ENCODE assay signal across 12 mouse cellular contexts in the genomic region with DNA sequence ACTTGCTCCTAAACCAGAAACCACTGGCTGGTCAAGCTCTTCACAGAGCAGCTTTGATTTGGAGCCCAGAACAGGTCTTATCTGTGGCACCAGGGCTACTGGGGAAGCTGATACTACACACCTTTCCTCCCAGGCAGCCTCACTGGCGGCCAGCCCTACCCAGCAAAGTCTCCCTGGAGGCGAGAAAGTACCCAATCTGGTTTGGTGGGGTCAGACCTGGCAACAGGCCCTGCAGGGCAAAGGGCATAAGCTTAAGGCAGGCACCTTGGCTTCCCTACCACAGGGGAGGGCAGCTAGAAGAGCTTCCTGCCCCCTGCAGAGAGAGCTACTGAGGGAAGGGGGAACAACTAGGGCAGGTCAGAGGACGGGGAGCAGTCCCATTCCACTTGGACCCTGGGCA. TPM values are rescaled to one million over a fixed set of nuclear protein-coding genes. Genes with fewer than 3 reads are reported as not detected.
DNase-seq lines count a peak whose midpoint lies in the region; ATAC-seq and TF ChIP-seq lines count a peak whose summit lies in the region.
"Had no signal": no experiment of that assay in that cellular context is flagged by ENCODE, and none has a peak within 500 bp of the region (broad histone marks: within the 10 kb centered on the region; RNA-seq: fewer than 3 reads in every experiment).

No protein-coding gene starts in this region.

- WGBS in heart, adult 2 months = 5% methylated on average over 3 of the region's 3 CpGs
- WGBS in intestine, embryonic 16.5 days = 15% methylated on average over 3 of the region's 3 CpGs
- WGBS in limb, embryonic 10.5 days = 23% methylated on average over 3 of the region's 3 CpGs

- peak overlapping the region; percentile 9; the same call in 1 of the 2 replicates for H3K4me2 ChIP-seq in intestine, embryonic 16.5 days (ENCODE audit: low read depth, low read length)
- no peak overlapping the region for H3K4me2 ChIP-seq in myocyte (ENCODE audit: low read depth)
- H3K4me2 ChIP-seq: midbrain, embryonic 11.5 days had no signal

- no peak for TF ChIP-seq POLR2A in heart, adult 2 months (IDR thresholded peaks at IDR 0.05; ENCODE audit: insufficient read depth, low read depth, low read length)
- no peak for TF ChIP-seq POLR2A in myocyte (IDR thresholded peaks at IDR 0.05; ENCODE audit: insufficient read length, low read depth)

- peaks cover 4% of the 10 kb centered on the region for H3K4me1 ChIP-seq in heart, adult 2 months (ENCODE audit: control insufficient read depth, insufficient read depth, low read length)
- peaks cover 17% of the 10 kb centered on the region for H3K4me1 ChIP-seq in intestine, embryonic 16.5 days (ENCODE audit: control insufficient read depth, insufficient read depth, low read length)
- peaks cover 8% of the 10 kb centered on the region for H3K4me1 ChIP-seq in limb, embryonic 10.5 days

- H3K9me3 ChIP-seq in intestine, embryonic 16.5 days (ENCODE audit: control insufficient read depth, low read length) = no peaks in the 10 kb centered on the region
- H3K9me3 ChIP-seq in limb, embryonic 10.5 days (replicated peaks) = no peaks in the 10 kb centered on the region
- H3K9me3 ChIP-seq: hindbrain, embryonic 10.5 days had no signal

- intact Hi-C loops in heart, adult 2 months (cut with DNase I) = no loop called here

- H3ac ChIP-seq in myocyte (ENCODE audit: control insufficient read depth, insufficient read length) = no peak overlapping the region

- no peak for DNase-seq in heart, adult 2 months
- DNase-seq in heart, postnatal 4 days = no peak
- DNase-seq in limb, embryonic 10.5 days (ENCODE audit: low spot score) = no peak
- DNase-seq in layer of hippocampus, postnatal 10 days (ENCODE audit: low spot score in 2 of 2) = no peak
- no peak for DNase-seq in gastrocnemius, adult 8-10 months (ENCODE audit: low spot score in 2 of 2)
- DNase-seq in layer of hippocampus, adult 2 months (ENCODE audit: low spot score in 2 of 2) = no peak
- DNase-seq: B cell, adult 2 months had no signal

- no peaks in the 10 kb centered on the region for H3K27me3 ChIP-seq in heart, adult 2 months (ENCODE audit: control insufficient read depth, insufficient read depth, low read length)
- no peaks in the 10 kb centered on the region for H3K27me3 ChIP-seq in intestine, embryonic 16.5 days (replicated peaks; ENCODE audit: control insufficient read depth, insufficient read depth, low read length)
- no peaks in the 10 kb centered on the region for H3K27me3 ChIP-seq in limb, embryonic 10.5 days (ENCODE audit: low read depth, poor library complexity, severe bottlenecking)
- no peaks in the 10 kb centered on the region for H3K27me3 ChIP-seq in myocyte (ENCODE audit: control insufficient read depth, insufficient read depth, insufficient read length)

- H3K79me2 ChIP-seq in heart, adult 2 months (replicated peaks; ENCODE audit: control insufficient read depth, insufficient read depth, low read length) = no peaks in the 10 kb centered on the region
- no peaks in the 10 kb centered on the region for H3K79me2 ChIP-seq in myocyte (ENCODE audit: control insufficient read depth, insufficient read depth)

- no peak for TF ChIP-seq EP300 in heart, adult 2 months (IDR thresholded peaks at IDR 0.05; ENCODE audit: insufficient read depth, low read depth, low read length)

- H3K36me3 ChIP-seq in heart, adult 2 months (ENCODE audit: control insufficient read depth, insufficient read depth, low read length) = no peaks in the 10 kb centered on the region
- H3K36me3 ChIP-seq in intestine, embryonic 16.5 days (ENCODE audit: control insufficient read depth, insufficient read depth, low read length) = peaks cover 10% of the 10 kb centered on the region
- peaks cover 46% of the 10 kb centered on the region for H3K36me3 ChIP-seq in limb, embryonic 10.5 days
- peaks cover 7% of the 10 kb centered on the region for H3K36me3 ChIP-seq in myocyte (ENCODE audit: control insufficient read depth, insufficient read depth)

- ATAC-seq in intestine, embryonic 16.5 days = peak; percentile 89

- H3K27ac ChIP-seq in heart, adult 2 months = no peak overlapping the region
- H3K27ac ChIP-seq in intestine, embryonic 16.5 days (ENCODE audit: low read length) = peak overlapping the region; percentile 64
- H3K27ac ChIP-seq in limb, embryonic 10.5 days = peak overlapping the region; percentile 46; the same call in 1 of the 2 replicates
- no peak overlapping the region for H3K27ac ChIP-seq in layer of hippocampus, adult 2 months
- H3K27ac ChIP-seq: hindbrain, embryonic 10.5 days had no signal

- H3K9ac ChIP-seq in heart, adult 2 months (ENCODE audit: low read depth, low read length) = peak overlapping the region; percentile 27; the same call in 1 of the 2 replicates
- peak overlapping the region; percentile 48; the same call in 1 of the 2 replicates for H3K9ac ChIP-seq in intestine, embryonic 16.5 days (ENCODE audit: low read depth, low read length)

- TF ChIP-seq CTCF in heart, adult 2 months (IDR thresholded peaks at IDR 0.05) = no peak
- TF ChIP-seq CTCF in layer of hippocampus, adult 2 months (conservative IDR thresholded peaks at IDR 0.05) = no peak

- no peak overlapping the region for H3K4me3 ChIP-seq in heart, adult 2 months
- H3K4me3 ChIP-seq in intestine, embryonic 16.5 days (ENCODE audit: low read length) = no peak overlapping the region
- 0 out of 2 replicates have a peak overlapping the region, but pooled peaks have one; percentile 4 for H3K4me3 ChIP-seq in limb, embryonic 10.5 days
- H3K4me3 ChIP-seq in myocyte = no peak overlapping the region
- H3K4me3 ChIP-seq in layer of hippocampus, adult 2 months = no peak overlapping the region
- H3K4me3 ChIP-seq: hindbrain, embryonic 10.5 days had no signal

TF ChIP-seq in myocyte, 11 proteins besides CTCF, POLR2A, EP300 and RAD21:
- TF ChIP-seq POLR2AphosphoS2 (IDR thresholded peaks at IDR 0.05; ENCODE audit: insufficient read length, low read depth) = peak; percentile 79
- TF ChIP-seq TCF3 (IDR thresholded peaks at IDR 0.05; ENCODE audit: insufficient read length, low read depth) = no peak
- no peak for TF ChIP-seq SRF (IDR thresholded peaks at IDR 0.05; ENCODE audit: control insufficient read depth, insufficient read length, low read depth)
- TF ChIP-seq CEBPB (IDR thresholded peaks at IDR 0.05; ENCODE audit: insufficient read depth, poor library complexity, severe bottlenecking) = no peak

RNA-seq across cellular contexts. Expression of a gene that starts 8.7 kb away (rescaled TPM):
- total RNA-seq in heart, adult 2 months (2021) = 10 to 100 TPM; 14.1 to 14.6 TPM
- polyA plus RNA-seq in heart, adult 2 months (2012; rRNA removed) = 32.6 and 40.9 TPM in 2 replicates
- total RNA-seq in heart, postnatal 4 days (2021) = 10 to 100 TPM; 43.7 to 45.7 TPM
- polyA plus RNA-seq in intestine, embryonic 16.5 days (2015; fragmentation: Nextera tagmentation; extraction: Ambion mirVana) = 104 and 108 TPM in 2 replicates
- 69.0 and 71.8 TPM in 2 replicates for polyA plus RNA-seq in limb, embryonic 10.5 days (2016; fragmentation: Nextera tagmentation; extraction: Ambion mirVana)
- polyA plus RNA-seq in myocyte (2012; fragmentation: generic; extraction: Trizol) = 43.8 TPM
- total RNA-seq in layer of hippocampus, postnatal 10 days (2021) = 10 to 100 TPM; 24.5 to 25.8 TPM
- 1 to 10 TPM; 1.9 to 5.0 (median 3.1) TPM for total RNA-seq in gastrocnemius, adult 8-10 months (2022)
- total RNA-seq in layer of hippocampus, adult 2 months (2021) = 10 to 100 TPM; 19.8 to 22.3 TPM

RNA-seq across cellular contexts. Expression of a gene that starts 15.9 kb away (rescaled TPM):
- 100 to 1,000 TPM; 207 to 232 TPM for total RNA-seq in heart, adult 2 months (2021)
- 199 and 200 TPM in 2 replicates for polyA plus RNA-seq in heart, adult 2 months (2012; rRNA removed)
- 100 to 1,000 TPM; 229 to 250 TPM for total RNA-seq in heart, postnatal 4 days (2021)
- 228 and 239 TPM in 2 replicates for polyA plus RNA-seq in intestine, embryonic 16.5 days (2015; fragmentation: Nextera tagmentation; extraction: Ambion mirVana)
- polyA plus RNA-seq in limb, embryonic 10.5 days (2016; fragmentation: Nextera tagmentation; extraction: Ambion mirVana) = 187 and 250 TPM in 2 replicates
- 218 TPM for polyA plus RNA-seq in myocyte (2012; fragmentation: generic; extraction: Trizol)
- total RNA-seq in layer of hippocampus, postnatal 10 days (2021) = 10 to 100 TPM; 76.4 to 82.3 TPM
- 100 to 1,000 TPM; 121 to 138 (median 132) TPM for total RNA-seq in gastrocnemius, adult 8-10 months (2022)
- total RNA-seq in layer of hippocampus, adult 2 months (2021) = 10 to 100 TPM; 63.2 to 68.1 TPM

RNA-seq across cellular contexts. Expression of a gene that starts 30.1 kb away (rescaled TPM):
- under 1 TPM; 0.68 to 0.73 TPM for total RNA-seq in heart, adult 2 months (2021)
- polyA plus RNA-seq in heart, adult 2 months (2012; rRNA removed) = 2.1 and 2.3 TPM in 2 replicates
- 1 to 10 TPM; 1.7 to 1.8 TPM for total RNA-seq in heart, postnatal 4 days (2021)
- polyA plus RNA-seq in intestine, embryonic 16.5 days (2015; fragmentation: Nextera tagmentation; extraction: Ambion mirVana) = 0.76 TPM in 2 replicates
- 0.26 and 1.1 TPM in 2 replicates for polyA plus RNA-seq in limb, embryonic 10.5 days (2016; fragmentation: Nextera tagmentation; extraction: Ambion mirVana)
- 0.05 TPM for polyA plus RNA-seq in myocyte (2012; fragmentation: generic; extraction: Trizol)
- total RNA-seq in layer of hippocampus, postnatal 10 days (2021) = under 1 TPM in 1 of 2 experiments, not detected in 1; 0.18 TPM
- under 1 TPM in 1 of 4 experiments, not detected in 3; 0.29 TPM for total RNA-seq in gastrocnemius, adult 8-10 months (2022)
- not detected for total RNA-seq in layer of hippocampus, adult 2 months (2021)
- total RNA-seq: left cerebral cortex, postnatal 25 days had no signal
- polyA plus RNA-seq: midbrain, embryonic 11.5 days had no signal

RNA-seq across cellular contexts. Expression of a gene that starts 33.0 kb away (rescaled TPM):
- total RNA-seq in heart, adult 2 months (2021) = 10 to 100 TPM in 1 of 2 experiments, 1 to 10 TPM in 1; 9.1 to 10.8 TPM
- polyA plus RNA-seq in heart, adult 2 months (2012; rRNA removed) = 13.6 and 17.1 TPM in 2 replicates
- 10 to 100 TPM; 13.7 to 17.0 TPM for total RNA-seq in heart, postnatal 4 days (2021)
- 32.6 and 38.9 TPM in 2 replicates for polyA plus RNA-seq in intestine, embryonic 16.5 days (2015; fragmentation: Nextera tagmentation; extraction: Ambion mirVana)
- polyA plus RNA-seq in limb, embryonic 10.5 days (2016; fragmentation: Nextera tagmentation; extraction: Ambion mirVana) = 54.2 and 65.6 TPM in 2 replicates
- 15.6 TPM for polyA plus RNA-seq in myocyte (2012; fragmentation: generic; extraction: Trizol)
- 10 to 100 TPM; 57.9 to 61.5 TPM for total RNA-seq in layer of hippocampus, postnatal 10 days (2021)
- 1 to 10 TPM; 4.7 to 7.5 (median 6.2) TPM for total RNA-seq in gastrocnemius, adult 8-10 months (2022)
- 10 to 100 TPM; 52.0 to 54.8 TPM for total RNA-seq in layer of hippocampus, adult 2 months (2021)

RNA-seq across cellular contexts. Expression of a gene that starts 42.4 kb away (rescaled TPM):
- total RNA-seq in heart, adult 2 months (2021) = 1 to 10 TPM; 5.8 to 6.0 TPM
- polyA plus RNA-seq in heart, adult 2 months (2012; rRNA removed) = 6.7 and 11.7 TPM in 2 replicates
- 10 to 100 TPM in 1 of 2 experiments, 1 to 10 TPM in 1; 8.7 to 10.3 TPM for total RNA-seq in heart, postnatal 4 days (2021)
- 27.1 and 31.3 TPM in 2 replicates for polyA plus RNA-seq in intestine, embryonic 16.5 days (2015; fragmentation: Nextera tagmentation; extraction: Ambion mirVana)
- 48.9 and 56.7 TPM in 2 replicates for polyA plus RNA-seq in limb, embryonic 10.5 days (2016; fragmentation: Nextera tagmentation; extraction: Ambion mirVana)
- 11.4 TPM for polyA plus RNA-seq in myocyte (2012; fragmentation: generic; extraction: Trizol)
- 10 to 100 TPM; 26.5 to 27.8 TPM for total RNA-seq in layer of hippocampus, postnatal 10 days (2021)
- total RNA-seq in gastrocnemius, adult 8-10 months (2022) = 1 to 10 TPM; 4.5 to 6.0 (median 5.1) TPM
- 10 to 100 TPM; 20.0 to 32.3 TPM for total RNA-seq in layer of hippocampus, adult 2 months (2021)

Comparison
In these comparisons a context has a peak if more than half of its experiments do, and no peak if none do; other contexts are left out.
1. H3K27ac ChIP-seq: peak in intestine, embryonic 16.5 days (single experiment) and limb, embryonic 10.5 days (single experiment); none in heart, adult 2 months (single experiment) and layer of hippocampus, adult 2 months (single experiment).